Mouse (Mus musculus) MN1 (cell line): ENCODE data around the gene Fam171a1.
A peak's percentile ranks its signal among the peaks of the same experiment; 100 is the strongest.

ENCODE experiments used
- DNase-seq: peaks from one replicate; pipeline ENCODE4 v3.0.0-alpha.2; 2016; ENCODE audit warnings: low spot score

Gene Fam171a1

GRCm38 (mm10) chr2:3138308-3138707 is 24.3 kb downstream of the Fam171a1 start:
- peak; percentile 9 for DNase-seq

- DNase-seq: no peak
These were observed 25.0 kb downstream of the Fam171a1 start for GRCm38 (mm10) chr2:3139065-3139464.

GRCm38 (mm10) chr2:3139578-3139977 is 25.6 kb downstream of the Fam171a1 start:
- no peak for DNase-seq

- DNase-seq: no peak
These were observed 26.6 kb downstream of the Fam171a1 start for GRCm38 (mm10) chr2:3140585-3140984.

- no peak for DNase-seq
These were observed 27.8 kb downstream of the Fam171a1 start for GRCm38 (mm10) chr2:3141804-3142203.

- no peak for DNase-seq
These were observed 30.3 kb downstream of the Fam171a1 start for GRCm38 (mm10) chr2:3144291-3144690.

- DNase-seq: no peak
These were observed 33.6 kb downstream of the Fam171a1 start for GRCm38 (mm10) chr2:3147550-3148157.

- DNase-seq: no peak
These were observed 34.7 kb downstream of the Fam171a1 start for GRCm38 (mm10) chr2:3148731-3149130.

GRCm38 (mm10) chr2:3150324-3150723 is 36.3 kb downstream of the Fam171a1 start:
- DNase-seq: no peak

GRCm38 (mm10) chr2:3151336-3151735 is 37.3 kb downstream of the Fam171a1 start:
- no peak for DNase-seq

GRCm38 (mm10) chr2:3154091-3154665 is 40.2 kb downstream of the Fam171a1 start:
- no peak for DNase-seq

- no peak for DNase-seq
These were observed 41.0 kb downstream of the Fam171a1 start for GRCm38 (mm10) chr2:3154986-3155385.

GRCm38 (mm10) chr2:3157030-3157429 is 43.0 kb downstream of the Fam171a1 start:
- no peak for DNase-seq

- no peak for DNase-seq
These were observed 43.8 kb downstream of the Fam171a1 start for GRCm38 (mm10) chr2:3157661-3158344.

- DNase-seq: no peak
These were observed 44.8 kb downstream of the Fam171a1 start for GRCm38 (mm10) chr2:3158682-3159412.

- DNase-seq: no peak
These were observed 47.6 kb downstream of the Fam171a1 start for GRCm38 (mm10) chr2:3161578-3161977.

- no peak for DNase-seq
These were observed 49.6 kb downstream of the Fam171a1 start for GRCm38 (mm10) chr2:3163501-3164076.

- no peak for DNase-seq
These were observed 51.1 kb downstream of the Fam171a1 start for GRCm38 (mm10) chr2:3165037-3165600.

- DNase-seq: no peak
These were observed 52.0 kb downstream of the Fam171a1 start for GRCm38 (mm10) chr2:3165890-3166605.

GRCm38 (mm10) chr2:3168719-3169402 is 54.8 kb downstream of the Fam171a1 start:
- no peak for DNase-seq

- no peak for DNase-seq
These were observed 55.4 kb downstream of the Fam171a1 start for GRCm38 (mm10) chr2:3169403-3169747.
